Mouse (Mus musculus) olfactory bulb, adult 2 months (tissue): Measurements from ENCODE around the gene Abcc4.

ENCODE experiments used
- CTCF ChIP-seq: fragments of 200-500 bp; IDR thresholded peaks from 2 replicates; pipeline ENCODE4 v1.5.1; 2012; ENCODE audit warnings: low read depth, mild to moderate bottlenecking, low read length, moderate library complexity; ENCODE audit not compliant: insufficient read depth
- POLR2A ChIP-seq: fragments of 200-500 bp; IDR thresholded peaks from 2 replicates; pipeline ENCODE4 v1.6.1; 2012; ENCODE audit warnings: mild to moderate bottlenecking, low read depth, low read length, moderate library complexity; ENCODE audit not compliant: insufficient read depth

DNA sequence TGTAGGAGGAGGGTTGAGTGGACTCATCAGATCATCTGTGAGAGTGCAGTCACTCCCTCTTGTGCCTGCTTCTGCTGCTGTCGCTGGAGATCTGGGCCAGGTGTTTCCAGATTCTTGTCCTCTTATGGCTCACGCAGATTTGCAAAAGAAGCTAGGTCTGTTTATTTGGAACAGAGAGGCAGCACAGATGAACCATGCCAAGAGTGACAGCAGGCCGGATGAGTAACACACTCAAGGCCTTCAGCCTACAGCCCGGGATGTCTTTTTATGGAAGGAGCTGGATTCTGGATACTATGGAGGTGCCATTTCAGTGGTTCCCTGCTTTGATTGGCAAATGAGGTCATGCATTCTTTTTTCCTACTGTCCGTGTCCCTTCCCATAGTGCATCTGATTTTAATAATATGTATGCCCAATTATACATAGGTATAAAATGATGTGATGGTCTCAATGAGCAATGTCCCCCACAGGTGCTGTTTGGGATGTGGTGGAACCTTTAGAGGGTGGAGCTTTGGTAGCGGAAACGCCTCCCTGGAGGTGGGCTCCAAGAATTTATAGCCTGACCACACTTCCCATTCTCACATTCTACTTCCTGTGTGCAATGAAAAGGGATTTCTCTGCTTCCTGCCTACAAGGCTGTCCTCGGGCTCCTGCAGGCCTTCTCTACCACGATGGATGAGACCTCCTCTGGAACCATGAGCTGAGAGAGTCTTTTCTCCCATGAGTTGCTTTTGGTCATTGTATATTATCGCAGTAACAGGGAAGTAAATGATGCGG is 18.1 kb upstream of the Abcc4 start:
- TF ChIP-seq CTCF, result no peak
- TF ChIP-seq POLR2A, result no peak
